Mouse (Mus musculus): Measurements from ENCODE around the gene Prmt2. TPM values are rescaled to one million over a fixed set of nuclear protein-coding genes. Genes with fewer than 3 reads are reported as not detected.
A peak's percentile ranks its signal among the peaks of the same experiment; 100 is the strongest.

The Prmt2 gene
- total RNA-seq, 2 experiments from 2014 or later, result 74.7 to 79.4 TPM

DNA sequence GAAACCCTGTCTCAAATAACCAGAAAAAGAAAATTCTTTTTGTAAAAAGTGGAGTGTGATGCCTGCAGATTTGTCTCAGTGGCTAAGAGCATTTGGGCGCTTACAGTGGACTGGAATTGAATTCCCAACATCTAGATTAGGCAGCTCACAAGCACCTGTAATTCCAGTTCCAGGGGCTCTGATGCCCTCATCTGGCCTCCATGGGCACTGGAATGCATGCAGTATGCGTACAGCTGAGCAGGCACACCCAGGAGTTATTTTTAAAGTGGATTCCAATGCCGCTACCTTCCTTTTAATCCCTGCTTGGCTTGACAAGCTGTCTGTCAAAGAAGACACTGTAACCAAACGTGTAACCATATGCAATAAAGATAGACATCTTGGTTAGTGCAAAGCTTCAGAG lies 1.7 kb upstream of the Prmt2 start:
- DNase-seq (ENCODE audit: extremely low spot score in 1 of 2, low spot score in 2 of 2), result no peak
- intact Hi-C loops (cut with DNase I), result no loop called here

DNA sequence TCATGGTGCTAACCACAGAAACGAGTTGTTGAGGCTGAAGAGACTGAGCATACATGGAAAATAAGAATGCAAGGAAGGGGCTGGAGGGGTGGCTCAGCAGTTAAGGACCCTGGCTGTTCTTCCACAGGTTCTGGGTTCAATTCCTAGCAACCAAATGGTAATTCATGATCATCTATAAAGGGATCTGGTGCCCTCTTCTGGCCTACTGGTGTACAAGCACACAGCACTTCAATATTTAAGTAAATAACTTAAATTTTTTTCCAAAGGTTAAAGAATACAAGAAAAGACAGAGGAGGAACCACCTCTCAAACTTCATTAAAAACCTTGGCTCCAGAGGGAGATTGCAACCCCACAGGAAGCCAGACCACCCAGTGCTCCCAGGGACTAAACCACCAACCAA lies 8.0 kb downstream of the Prmt2 start:
- DNase-seq (ENCODE audit: extremely low spot score in 1 of 2, low spot score in 2 of 2), result no peak
- intact Hi-C loops (cut with DNase I), result no loop called here

DNA sequence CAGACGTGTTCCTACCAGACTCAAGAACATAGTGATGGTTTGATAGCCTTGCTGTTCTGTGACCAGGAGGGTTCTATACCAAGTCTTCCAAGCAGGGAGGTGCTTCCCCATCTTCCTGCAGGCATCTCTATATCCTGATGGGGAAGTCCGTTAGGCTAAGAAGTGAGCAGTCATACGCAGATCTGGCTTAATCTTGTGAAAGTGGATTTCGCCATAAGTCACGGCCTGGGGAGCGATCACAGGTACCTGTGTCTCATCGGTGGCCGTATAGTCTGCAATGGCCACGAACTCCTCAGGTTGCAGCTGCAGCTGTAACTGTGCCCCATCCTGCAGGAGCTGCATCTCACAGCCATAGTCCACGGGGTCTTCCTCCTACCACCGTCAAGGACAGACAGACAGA lies 11.7 kb downstream of the Prmt2 start:
- no peak for DNase-seq (ENCODE audit: extremely low spot score in 1 of 2, low spot score in 2 of 2)
- intact Hi-C loops (cut with DNase I), result no loop called here

DNA sequence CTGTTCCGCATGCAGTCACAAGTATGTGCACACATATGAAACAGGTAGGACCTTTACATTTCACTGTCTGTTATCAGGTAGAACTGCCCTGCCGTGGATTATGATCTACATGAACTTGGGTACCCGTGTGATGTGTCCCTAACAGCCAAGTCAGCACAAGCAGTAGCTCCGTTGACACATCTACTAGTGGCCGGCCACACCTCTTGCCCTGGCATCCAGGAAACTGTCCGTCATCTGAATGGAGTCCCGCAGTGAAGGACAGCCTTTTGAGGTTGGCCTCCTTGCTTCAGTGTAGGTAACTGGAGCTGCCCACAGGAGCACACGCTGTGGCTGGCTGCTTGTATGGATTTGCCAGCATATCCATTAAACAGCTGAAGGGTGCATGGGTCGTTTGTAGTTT lies 19.4 kb downstream of the Prmt2 start:
- intact Hi-C loops (cut with DNase I), result no loop called here
- no peak for DNase-seq (ENCODE audit: extremely low spot score in 1 of 2, low spot score in 2 of 2)

DNA sequence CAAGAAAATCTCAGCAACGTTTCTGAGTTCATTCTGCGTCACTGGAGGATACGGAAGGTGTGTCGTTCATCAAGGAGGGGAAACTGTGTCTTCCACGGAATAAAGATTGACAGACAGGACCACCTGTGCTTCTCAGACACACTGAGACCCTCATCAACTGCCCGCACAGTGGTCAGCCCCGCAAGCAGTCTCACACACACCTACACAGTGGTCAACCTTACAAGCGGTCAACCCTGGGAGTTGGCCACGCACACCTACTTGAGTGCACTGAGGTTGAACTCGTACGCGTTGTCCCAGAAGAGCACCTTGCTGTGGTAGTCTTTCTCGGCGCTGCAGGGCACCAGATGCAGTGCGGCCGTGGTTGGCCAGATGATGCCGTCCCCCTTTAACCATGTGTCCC lies 20.6 kb downstream of the Prmt2 start:
- intact Hi-C loops (cut with DNase I), result no loop called here
- DNase-seq (ENCODE audit: extremely low spot score in 1 of 2, low spot score in 2 of 2), result no peak

DNA sequence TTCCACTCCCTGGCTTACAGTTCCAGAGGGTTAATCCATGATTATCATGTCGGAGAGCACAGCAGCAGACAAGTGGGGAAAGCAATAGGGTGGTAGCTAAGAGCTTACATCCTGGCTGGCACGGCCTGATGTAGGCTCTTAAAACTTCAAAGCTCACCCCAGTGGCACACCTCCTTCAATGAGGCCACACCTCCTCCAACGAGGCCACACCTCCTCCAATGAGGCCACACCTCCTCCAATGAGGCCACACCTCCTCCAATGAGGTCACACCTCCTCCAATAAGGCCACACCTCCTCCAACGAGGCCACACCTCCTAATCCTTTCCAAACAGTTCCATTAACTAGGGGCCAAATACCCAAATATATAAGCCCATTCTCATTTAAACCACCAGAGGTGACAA lies 23.5 kb downstream of the Prmt2 start:
- no peak for DNase-seq (ENCODE audit: extremely low spot score in 1 of 2, low spot score in 2 of 2)
- intact Hi-C loops (cut with DNase I), result no loop called here

DNA sequence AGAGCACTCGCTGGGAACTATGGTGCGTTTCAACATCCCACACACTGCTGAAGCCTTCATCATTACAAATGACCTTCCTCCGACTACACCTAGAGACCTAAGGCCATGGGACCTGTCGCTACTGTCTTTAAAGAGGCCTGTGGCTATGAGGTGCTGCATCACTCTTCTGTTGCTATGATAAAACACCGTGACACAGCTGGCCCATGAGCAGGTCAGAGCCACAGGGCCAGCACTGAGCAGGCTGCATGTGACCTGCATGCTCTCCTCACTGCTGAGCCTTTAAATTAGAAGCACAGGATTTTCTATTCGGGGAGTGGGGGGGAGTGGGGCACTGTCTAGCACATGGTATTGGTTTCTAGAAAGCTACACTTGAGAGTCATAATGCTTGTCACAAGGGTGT lies 25.5 kb downstream of the Prmt2 start:
- no peak for DNase-seq (ENCODE audit: extremely low spot score in 1 of 2, low spot score in 2 of 2)
- intact Hi-C loops (cut with DNase I), result no loop called here

DNA sequence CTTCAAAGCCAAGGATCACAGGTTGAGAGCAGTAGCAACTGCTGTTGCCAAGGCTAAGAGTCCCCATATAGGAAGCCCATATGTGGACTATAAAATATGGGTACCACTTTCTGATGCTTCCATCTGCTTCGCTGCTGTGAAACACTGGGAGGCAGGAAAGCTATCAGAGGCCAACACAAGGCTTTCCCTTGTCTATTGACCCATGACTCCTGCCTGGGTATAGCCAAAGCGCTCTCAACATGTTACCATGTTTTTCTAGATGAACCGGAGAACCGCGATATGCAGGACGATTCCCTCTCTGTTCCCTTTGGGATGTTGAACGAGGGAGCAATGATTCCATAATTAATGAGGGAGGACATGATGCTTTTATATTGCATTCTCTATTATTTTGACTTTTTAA lies 26.9 kb downstream of the Prmt2 start:
- no peak for DNase-seq (ENCODE audit: extremely low spot score in 1 of 2, low spot score in 2 of 2)
- intact Hi-C loops (cut with DNase I), result no loop called here

DNA sequence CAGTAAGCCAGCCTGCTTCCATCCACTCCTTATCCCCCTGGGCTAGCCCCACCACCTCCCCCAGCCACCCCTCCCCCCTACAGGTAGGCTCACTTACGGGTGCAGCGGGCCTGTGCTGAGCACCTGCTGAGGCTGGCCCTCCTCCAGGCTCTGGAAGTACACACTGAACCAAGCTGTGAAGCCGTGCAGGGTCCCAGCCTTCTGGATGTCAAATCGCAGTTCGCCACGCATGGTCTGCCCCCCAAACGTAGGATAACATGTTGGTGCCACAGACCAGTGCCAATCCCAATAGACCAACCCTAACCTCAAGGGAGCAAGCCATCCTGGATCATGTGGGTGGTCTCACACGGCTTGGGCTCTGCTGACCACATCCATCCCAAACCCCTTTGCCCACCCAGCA lies 28.4 kb downstream of the Prmt2 start:
- no peak for DNase-seq (ENCODE audit: extremely low spot score in 1 of 2, low spot score in 2 of 2)
- intact Hi-C loops (cut with DNase I), result loop anchor here (10.0 kb wide), 1 partner anchor 234 kb away; no protein-coding TSS in a partner anchor

DNA sequence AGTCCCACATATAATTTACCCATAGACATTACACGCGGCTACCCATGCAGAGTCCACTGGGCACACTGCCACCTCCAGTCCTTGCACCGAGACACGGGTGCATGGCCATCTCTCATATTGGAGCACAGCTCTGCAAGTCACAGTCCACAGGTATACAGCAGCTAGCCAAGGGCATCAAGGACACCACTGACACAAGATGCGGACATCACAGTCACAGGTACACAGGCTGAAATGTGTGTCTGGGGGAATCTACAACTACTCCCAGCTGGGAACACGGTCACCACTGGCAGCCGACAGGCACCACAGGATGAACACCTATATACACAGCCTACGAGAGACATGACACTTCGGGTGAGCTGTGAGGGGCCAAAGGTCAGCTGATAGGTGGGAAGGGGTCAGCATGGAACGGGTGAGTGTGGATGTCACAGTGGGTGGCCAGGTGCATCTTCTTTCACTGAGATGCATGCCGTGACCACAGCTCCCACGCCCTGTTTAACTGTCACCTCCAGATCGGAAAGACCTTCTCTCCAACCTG lies 30.3 kb downstream of the Prmt2 start:
- DNase-seq (ENCODE audit: extremely low spot score in 1 of 2, low spot score in 2 of 2), result no peak
- intact Hi-C loops (cut with DNase I), result loop anchor here (10.0 kb wide), 1 partner anchor 233 kb away; no protein-coding TSS in a partner anchor

DNA sequence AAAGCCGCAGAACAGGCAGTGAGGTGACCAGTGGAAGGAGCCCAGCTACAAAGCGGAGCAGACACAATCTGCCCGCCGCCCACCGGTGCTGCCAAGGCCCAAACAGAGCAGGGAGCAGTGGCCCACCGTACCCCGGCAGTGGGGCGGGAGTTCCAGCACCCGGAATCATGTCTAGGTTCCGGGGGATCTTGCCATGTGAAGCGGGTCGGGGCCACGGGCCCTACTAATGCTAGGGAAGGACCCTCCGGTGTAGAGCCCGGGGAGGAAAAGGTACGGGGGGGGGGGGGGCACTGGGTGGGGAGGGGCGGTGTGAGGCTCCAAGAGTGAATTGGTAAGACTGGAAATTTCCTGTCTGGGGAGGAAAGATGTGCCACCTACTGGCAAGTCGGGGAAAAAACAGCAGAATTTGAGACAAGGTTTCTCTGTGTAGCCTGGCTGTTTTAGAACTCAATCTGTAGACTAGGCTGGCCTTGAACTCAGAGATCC lies 33.8 kb downstream of the Prmt2 start:
- intact Hi-C loops (cut with DNase I), result loop anchor here (10.0 kb wide), 1 partner anchor 229 kb away; no protein-coding TSS in a partner anchor
- DNase-seq (ENCODE audit: extremely low spot score in 1 of 2, low spot score in 2 of 2), result peak; percentile 31 to 41

DNA sequence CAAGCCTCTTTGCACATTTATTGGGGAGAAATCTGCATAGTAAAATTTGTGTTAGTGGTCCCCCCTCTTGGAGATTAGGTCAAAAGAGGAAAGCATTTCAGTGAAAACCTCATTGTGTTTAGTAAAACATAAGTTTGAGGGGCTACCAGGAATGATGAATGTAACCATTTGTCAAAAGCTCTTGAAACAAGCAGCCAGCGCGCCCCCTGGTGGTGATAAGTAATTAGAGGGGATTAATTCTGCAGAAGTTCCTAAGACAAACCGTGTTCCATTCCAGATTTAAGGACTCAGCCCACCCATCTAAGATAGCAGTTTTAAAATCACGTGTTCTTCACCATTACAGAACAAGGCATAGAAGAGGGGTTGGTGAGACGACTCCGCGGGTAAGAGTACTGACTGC lies 35.7 kb downstream of the Prmt2 start:
- intact Hi-C loops (cut with DNase I), result loop anchor here (10.0 kb wide), 1 partner anchor 227 kb away; no protein-coding TSS in a partner anchor

DNA sequence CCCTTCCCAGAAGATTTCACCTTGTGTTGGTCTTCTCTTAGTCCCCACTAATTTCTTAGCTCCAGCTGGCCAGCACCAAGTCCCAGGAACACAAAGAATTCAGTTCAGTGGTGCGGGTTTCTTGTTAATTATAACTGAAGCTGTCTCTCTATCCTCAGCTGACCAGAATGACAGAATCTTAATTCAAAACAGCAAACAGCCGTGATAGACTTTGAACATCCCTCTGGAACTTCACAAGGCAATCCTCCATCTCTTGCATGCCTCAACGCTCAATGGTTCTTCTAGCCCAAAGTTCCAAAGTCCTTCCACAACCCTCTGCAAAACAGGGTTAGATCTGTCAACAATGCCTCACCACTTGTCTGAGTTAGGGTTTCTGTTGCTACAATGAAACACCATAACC lies 36.2 kb downstream of the Prmt2 start:
- no peak for DNase-seq (ENCODE audit: extremely low spot score in 1 of 2, low spot score in 2 of 2)
- intact Hi-C loops (cut with DNase I), result loop anchor here (10.0 kb wide), 1 partner anchor 227 kb away; no protein-coding TSS in a partner anchor

More for the DNA sequence above, 35.7 kb downstream of the Prmt2 start:
- DNase-seq (ENCODE audit: extremely low spot score in 1 of 2, low spot score in 2 of 2), result peak; percentile 80 to 83

DNA sequence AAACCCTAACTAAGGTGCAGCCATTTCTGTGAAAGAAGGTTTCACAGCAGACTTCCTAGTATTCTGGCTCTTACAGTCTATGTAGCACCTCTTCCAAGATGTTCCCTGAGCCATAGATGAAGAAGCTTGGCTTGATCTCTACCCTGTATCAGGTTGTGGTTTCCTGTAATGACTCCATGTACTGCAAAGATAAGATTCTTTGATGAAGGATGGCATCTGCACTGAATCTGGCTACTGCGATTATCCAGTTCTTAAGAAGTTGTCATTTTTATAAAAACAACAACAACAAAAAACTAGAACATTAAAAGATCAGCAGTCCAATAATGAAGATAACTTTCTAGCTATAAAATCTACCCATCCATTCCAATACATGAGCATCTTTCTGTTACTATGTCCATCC lies 49.7 kb downstream of the Prmt2 start:
- DNase-seq (ENCODE audit: extremely low spot score in 1 of 2, low spot score in 2 of 2), result no peak
- intact Hi-C loops (cut with DNase I), result no loop called here

DNA sequence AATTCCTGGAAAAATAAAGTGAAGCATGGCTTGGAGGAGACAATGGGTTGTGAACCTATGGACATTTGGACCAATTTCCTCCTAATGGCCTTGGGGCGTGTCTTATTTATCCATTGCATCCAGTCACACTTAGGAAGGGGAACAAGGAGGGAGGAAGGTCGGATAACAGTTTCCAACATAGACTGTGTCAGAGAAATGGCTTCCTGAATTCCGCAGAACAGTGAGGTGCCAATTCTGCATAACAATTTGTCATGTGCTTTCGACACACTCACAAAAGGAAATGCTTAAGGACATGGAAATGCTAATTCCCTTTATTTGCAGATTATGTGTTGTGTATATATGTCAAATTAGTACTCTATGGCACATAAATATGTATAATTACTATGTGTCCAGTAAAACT lies 52.4 kb downstream of the Prmt2 start:
- intact Hi-C loops (cut with DNase I), result no loop called here

DNA sequence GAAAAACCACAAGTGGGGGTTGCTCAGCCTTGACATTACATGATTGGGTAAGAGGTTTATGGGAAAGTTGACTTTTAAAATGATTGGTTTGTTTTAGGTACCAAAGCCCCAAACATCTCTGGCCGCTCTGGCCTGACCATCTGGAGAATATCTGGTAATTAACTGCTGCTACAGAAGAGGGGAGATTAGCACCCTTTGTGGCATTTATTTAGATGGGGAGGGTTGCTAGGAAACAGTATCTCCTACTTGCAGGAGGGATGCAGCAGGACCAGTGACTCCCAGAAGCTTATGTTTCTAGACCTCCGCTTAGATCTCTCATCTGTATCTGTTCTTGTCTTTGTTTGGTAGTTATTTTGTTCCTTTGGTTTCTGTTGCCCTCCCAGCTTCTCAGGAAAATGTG lies 62.8 kb downstream of the Prmt2 start:
- no peak for DNase-seq (ENCODE audit: extremely low spot score in 1 of 2, low spot score in 2 of 2)
- intact Hi-C loops (cut with DNase I), result no loop called here

More for the DNA sequence above, 52.4 kb downstream of the Prmt2 start:
- DNase-seq (ENCODE audit: extremely low spot score in 1 of 2, low spot score in 2 of 2), result no peak

DNA sequence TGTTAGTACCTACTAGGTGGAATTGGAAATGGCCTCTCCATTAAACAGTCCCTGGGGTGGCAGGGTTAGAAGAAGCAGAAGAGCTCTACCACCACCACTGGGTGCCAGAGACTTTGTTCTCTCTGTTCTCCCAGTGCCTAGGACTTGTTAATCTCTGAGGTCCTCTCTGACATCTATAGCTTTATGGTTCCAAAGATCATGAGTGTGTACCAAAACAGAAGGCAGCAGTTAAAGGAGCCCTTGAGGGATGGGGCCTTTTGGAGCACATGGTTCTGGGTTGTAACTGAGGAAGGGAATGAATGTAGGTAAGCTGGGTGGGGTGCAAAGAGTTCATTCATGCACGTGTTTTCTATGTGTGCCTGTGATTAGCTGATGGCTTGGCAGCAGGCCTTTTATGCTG lies 79.7 kb downstream of the Prmt2 start:
- no peak for DNase-seq (ENCODE audit: extremely low spot score in 1 of 2, low spot score in 2 of 2)
- intact Hi-C loops (cut with DNase I), result no loop called here

DNA sequence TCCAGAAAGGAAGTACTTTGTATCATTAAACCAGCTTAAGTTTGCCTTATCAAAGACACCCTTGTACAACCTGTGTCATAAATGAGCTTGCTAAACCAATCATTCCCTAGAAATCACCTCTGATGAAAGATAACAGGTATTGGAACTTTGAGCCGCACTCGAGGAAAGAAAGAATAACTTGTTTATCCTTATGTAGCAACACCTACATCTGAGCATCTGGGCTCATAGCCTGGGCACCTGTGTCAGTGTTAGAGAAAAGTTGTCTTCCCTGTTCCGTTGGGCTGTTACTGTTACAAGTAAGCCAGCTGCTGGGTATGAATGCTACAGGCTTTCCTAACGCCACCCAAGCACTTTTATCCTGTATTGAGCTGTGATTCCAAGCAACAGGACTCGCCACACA lies 80.1 kb downstream of the Prmt2 start:
- intact Hi-C loops (cut with DNase I), result no loop called here

More for the DNA sequence above, 80.1 kb downstream of the Prmt2 start:
- no peak for DNase-seq (ENCODE audit: extremely low spot score in 1 of 2, low spot score in 2 of 2)
